Mouse (Mus musculus) heart, adult 2 months (tissue): Measurements from ENCODE around the gene Srf.
A peak's percentile ranks its signal among the peaks of the same experiment; 100 is the strongest.

Source experiments
- CTCF ChIP-seq: fragments of 200-600 bp; IDR thresholded peaks from 2 replicates; pipeline ENCODE4 v1.8.1; 2022; ENCODE audit warnings: antibody characterized with exemption, mild to moderate bottlenecking, moderate library complexity
- EP300 ChIP-seq: fragments of 200-500 bp; IDR thresholded peaks from 2 replicates; pipeline ENCODE4 v1.6.1; 2011; ENCODE audit warnings: low read depth, low read length, control low read depth; ENCODE audit not compliant: insufficient read depth
- POLR2A ChIP-seq: fragments of 200-500 bp; IDR thresholded peaks from 2 replicates; pipeline ENCODE4 v1.6.1; 2011; ENCODE audit warnings: mild to moderate bottlenecking, low read depth, low read length, control low read depth; ENCODE audit not compliant: insufficient read depth

DNA sequence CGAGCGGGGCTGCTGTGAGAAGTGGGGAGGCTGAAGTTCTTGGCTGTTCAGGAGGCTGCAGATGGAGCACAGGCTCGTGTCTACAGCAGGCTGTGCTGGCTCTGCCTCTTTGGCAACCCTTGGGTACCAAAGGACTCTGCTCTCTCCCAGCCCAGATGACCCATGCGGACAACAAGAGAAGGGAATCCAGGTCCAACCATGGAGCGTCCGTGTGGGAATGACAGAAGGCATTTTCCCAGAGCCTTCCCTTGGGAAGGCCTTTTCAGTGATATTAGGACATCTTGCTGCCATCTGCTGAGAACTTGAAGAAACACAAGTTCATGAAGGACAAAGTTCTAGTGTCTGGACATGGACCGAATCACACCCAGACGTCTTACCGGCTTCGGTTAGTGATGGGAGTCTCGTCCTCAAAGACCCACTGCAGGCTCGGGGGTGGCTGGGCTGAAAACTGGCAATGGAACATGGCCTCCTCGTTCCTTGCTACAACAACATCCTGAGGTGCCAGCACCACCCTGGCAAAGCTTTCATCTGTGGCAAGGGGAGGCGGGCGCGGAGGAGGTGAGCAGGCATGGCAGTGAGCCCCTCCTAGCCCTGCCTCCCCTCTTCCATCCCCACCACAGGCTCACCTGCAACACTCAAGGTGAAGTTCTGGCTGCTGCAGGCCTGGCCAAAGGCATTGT is 33.8 kb upstream of the Srf start:
- peak; percentile 54 for TF ChIP-seq CTCF
- TF ChIP-seq POLR2A: no peak
- no peak for TF ChIP-seq EP300
